Mouse (Mus musculus) kidney, adult 2 months (tissue): ENCODE data around the gene Myo1c.

Experiments used
- CTCF ChIP-seq: fragments of 200-500 bp; conservative IDR thresholded peaks from 2 replicates; pipeline ENCODE4 v1.5.1; 2011; ENCODE audit warnings: low read depth, mild to moderate bottlenecking, control low read depth, low read length, moderate library complexity, mixed read lengths; ENCODE audit not compliant: insufficient read depth, insufficient read length
- POLR2A ChIP-seq: fragments of 200-500 bp; IDR thresholded peaks from one replicate; pipeline ENCODE4 v1.6.1; 2011; ENCODE audit warnings: low read depth, low read length, control low read depth

GRCm38 (mm10) chr11:75679439-75680171 lies 29.3 kb downstream of the Myo1c start:
- peak; percentile 54 for TF ChIP-seq CTCF
- TF ChIP-seq POLR2A: no peak
